Mouse (Mus musculus): ENCODE measurements around the gene Taok3. TPM values are rescaled to one million over a fixed set of nuclear protein-coding genes. Genes with fewer than 3 reads are reported as not detected.

The Taok3 gene
- polyA plus RNA-seq, 1 experiment = 7.7 TPM

DNA sequence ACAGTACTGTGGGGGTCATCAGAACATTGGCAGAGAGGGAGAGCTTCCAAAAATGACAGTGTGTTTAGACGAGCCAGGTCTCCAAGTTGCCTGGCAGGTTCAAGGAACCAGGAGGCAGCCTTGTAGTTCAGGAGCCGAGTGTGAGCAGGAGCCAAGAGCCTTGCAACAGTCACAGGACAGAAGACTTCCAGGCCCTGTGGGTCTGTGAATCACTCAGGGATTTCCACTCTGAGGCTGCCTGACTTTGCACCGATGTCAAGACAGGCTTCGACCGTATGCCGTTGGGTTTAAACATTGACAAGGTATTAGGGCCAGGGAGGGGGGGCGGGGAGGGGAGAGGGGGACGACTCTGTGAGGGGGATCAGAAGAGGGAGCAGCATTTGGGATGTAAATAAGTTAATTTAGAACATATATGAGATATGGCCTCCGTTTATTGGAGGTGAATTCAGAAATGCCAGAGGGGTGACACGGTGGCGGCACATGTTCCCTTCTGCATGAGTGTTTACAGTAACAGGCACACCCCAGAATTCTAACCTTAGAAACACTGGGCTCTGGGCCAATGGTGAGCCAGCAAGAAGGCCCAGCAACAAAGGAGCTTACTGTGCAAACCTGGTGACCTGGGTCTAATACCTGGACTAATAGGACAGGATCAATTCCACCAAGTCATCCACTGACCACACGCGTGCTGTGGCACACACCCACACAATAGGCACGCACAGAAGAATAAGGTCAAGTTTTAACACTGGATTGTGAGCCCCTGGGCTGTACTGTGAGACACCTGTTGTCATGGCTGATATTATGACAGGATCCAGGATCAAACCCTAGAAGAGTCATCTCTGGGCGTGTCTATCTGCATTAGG lies 159.1 kb downstream of the Taok3 start:
- no peaks in the 10 kb centered on the region for H3K79me2 ChIP-seq (ENCODE audit: control insufficient read depth, insufficient read depth)
- no peak for TF ChIP-seq MYOD1 (IDR thresholded peaks at IDR 0.05; ENCODE audit: control insufficient read depth in 1 of 3, insufficient read length in 2 of 3, low read depth in 2 of 3)
- TF ChIP-seq POLR2A (IDR thresholded peaks at IDR 0.05; ENCODE audit: insufficient read length, low read depth) = no peak
- no peak for TF ChIP-seq REST (IDR thresholded peaks at IDR 0.05; ENCODE audit: insufficient read depth, insufficient read length)
- no peak for TF ChIP-seq USF1 (IDR thresholded peaks at IDR 0.05; ENCODE audit: low read depth)
- TF ChIP-seq TCF3 (IDR thresholded peaks at IDR 0.05; ENCODE audit: insufficient read length, low read depth) = no peak
- TF ChIP-seq MYOG (IDR thresholded peaks at IDR 0.05; ENCODE audit: control insufficient read depth in 1 of 3, insufficient read depth in 1 of 3, insufficient read length in 2 of 3, low read depth in 2 of 3) = no peak
- no peak overlapping the region for H3K4me2 ChIP-seq (ENCODE audit: low read depth)
- H3ac ChIP-seq (ENCODE audit: control insufficient read depth, insufficient read length) = no peak overlapping the region
- peaks cover 13% of the 10 kb centered on the region for H3K36me3 ChIP-seq (ENCODE audit: control insufficient read depth, insufficient read depth)
- no peaks in the 10 kb centered on the region for H3K27me3 ChIP-seq (ENCODE audit: control insufficient read depth, insufficient read depth, insufficient read length)
- H3K4me3 ChIP-seq = no peak overlapping the region

DNA sequence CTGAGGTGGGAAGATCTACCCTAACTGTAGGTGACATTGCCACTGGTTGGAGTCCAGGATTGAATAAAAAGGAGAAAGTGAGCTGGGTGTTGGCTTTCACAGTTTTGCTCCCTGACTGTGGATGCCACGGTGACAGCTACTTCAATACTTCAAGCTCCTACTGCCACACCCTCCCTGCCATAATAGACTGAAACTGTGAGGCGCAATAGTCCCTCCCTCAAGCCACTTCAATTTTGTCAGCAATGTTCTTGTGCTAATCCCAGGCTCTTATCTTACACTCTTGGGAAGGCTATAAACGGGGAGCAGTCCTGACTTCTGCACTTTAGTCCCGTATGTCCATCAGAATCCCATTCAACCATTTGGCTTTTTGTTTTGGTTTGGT lies 159.7 kb downstream of the Taok3 start:
- Histone ChIP-seq H3K36me3 (ENCODE audit: control insufficient read depth, insufficient read depth) (peaks cover 14% of the 10 kb centered on the region), H3K4me3 (no peak overlapping the region)
- TF ChIP-seq CEBPB (IDR thresholded peaks at IDR 0.05; ENCODE audit: insufficient read depth, poor library complexity, severe bottlenecking) = no peak
- no peak for TF ChIP-seq TCF3 (IDR thresholded peaks at IDR 0.05; ENCODE audit: insufficient read length, low read depth)
- TF ChIP-seq E2F4 (IDR thresholded peaks at IDR 0.05; ENCODE audit: insufficient read depth) = no peak
- TF ChIP-seq SRF (IDR thresholded peaks at IDR 0.05; ENCODE audit: control insufficient read depth, insufficient read length, low read depth) = no peak
- TF ChIP-seq POLR2A (IDR thresholded peaks at IDR 0.05; ENCODE audit: insufficient read length, low read depth) = no peak
- TF ChIP-seq MAX (IDR thresholded peaks at IDR 0.05; ENCODE audit: low read depth) = no peak
- no peak for TF ChIP-seq MYOD1 (IDR thresholded peaks at IDR 0.05; ENCODE audit: control insufficient read depth in 1 of 3, insufficient read length in 2 of 3, low read depth in 2 of 3)
- TF ChIP-seq TCF12 (IDR thresholded peaks at IDR 0.05; ENCODE audit: insufficient read depth, poor library complexity, severe bottlenecking) = no peak
- TF ChIP-seq USF1 (IDR thresholded peaks at IDR 0.05; ENCODE audit: low read depth) = no peak
- no peak for TF ChIP-seq REST (IDR thresholded peaks at IDR 0.05; ENCODE audit: insufficient read depth, insufficient read length)
- no peak for TF ChIP-seq MYOG (IDR thresholded peaks at IDR 0.05; ENCODE audit: control insufficient read depth in 1 of 3, insufficient read depth in 1 of 3, insufficient read length in 2 of 3, low read depth in 2 of 3)
- TF ChIP-seq POLR2AphosphoS2 (IDR thresholded peaks at IDR 0.05; ENCODE audit: insufficient read length, low read depth) = no peak

DNA sequence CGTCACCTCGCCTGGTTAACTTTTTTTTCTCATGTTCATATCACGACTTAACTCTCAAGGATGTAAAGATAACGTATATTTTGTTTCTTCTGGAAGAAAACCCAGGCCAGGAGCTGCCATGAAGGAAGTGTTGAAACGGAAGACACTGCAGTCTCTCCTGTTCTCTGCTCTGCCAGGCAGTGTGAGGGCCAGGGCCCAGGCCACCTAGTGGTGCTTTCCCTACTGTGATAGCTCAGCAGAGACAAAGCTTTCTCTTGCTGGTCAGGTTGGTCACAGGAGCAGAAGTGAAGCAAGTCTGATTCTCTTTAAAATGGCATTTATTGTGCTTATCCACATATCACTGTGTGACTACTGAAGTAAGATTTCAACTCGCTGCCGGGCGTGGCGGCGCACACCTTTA lies 161.6 kb downstream of the Taok3 start:
- Histone ChIP-seq H3K36me3 (ENCODE audit: control insufficient read depth, insufficient read depth) (peaks cover 14% of the 10 kb centered on the region), H3K27me3 (ENCODE audit: control insufficient read depth, insufficient read depth, insufficient read length) (no peaks in the 10 kb centered on the region), H3K79me2 (ENCODE audit: control insufficient read depth, insufficient read depth) (peaks cover 17% of the 10 kb centered on the region), H3ac (ENCODE audit: control insufficient read depth, insufficient read length) (no peak overlapping the region), H3K4me3 (no peak overlapping the region), H3K4me2 (ENCODE audit: low read depth) (no peak overlapping the region)
- TF ChIP-seq POLR2AphosphoS2 (IDR thresholded peaks at IDR 0.05; ENCODE audit: insufficient read length, low read depth) (no peak), MAX (IDR thresholded peaks at IDR 0.05; ENCODE audit: low read depth) (no peak), TCF12 (IDR thresholded peaks at IDR 0.05; ENCODE audit: insufficient read depth, poor library complexity, severe bottlenecking) (no peak), MYOG (IDR thresholded peaks at IDR 0.05; ENCODE audit: control insufficient read depth in 1 of 3, insufficient read depth in 1 of 3, insufficient read length in 2 of 3, low read depth in 2 of 3) (no peak), E2F4 (IDR thresholded peaks at IDR 0.05; ENCODE audit: insufficient read depth) (no peak), CEBPB (IDR thresholded peaks at IDR 0.05; ENCODE audit: insufficient read depth, poor library complexity, severe bottlenecking) (no peak), POLR2A (IDR thresholded peaks at IDR 0.05; ENCODE audit: insufficient read length, low read depth) (no peak), MYOD1 (IDR thresholded peaks at IDR 0.05; ENCODE audit: control insufficient read depth in 1 of 3, insufficient read length in 2 of 3, low read depth in 2 of 3) (no peak), USF1 (IDR thresholded peaks at IDR 0.05; ENCODE audit: low read depth) (no peak), TCF3 (IDR thresholded peaks at IDR 0.05; ENCODE audit: insufficient read length, low read depth) (no peak), REST (IDR thresholded peaks at IDR 0.05; ENCODE audit: insufficient read depth, insufficient read length) (no peak), SRF (IDR thresholded peaks at IDR 0.05; ENCODE audit: control insufficient read depth, insufficient read length, low read depth) (no peak)

More for the DNA sequence above, 159.7 kb downstream of the Taok3 start:
- Histone ChIP-seq H3K79me2 (ENCODE audit: control insufficient read depth, insufficient read depth) (no peaks in the 10 kb centered on the region), H3K27me3 (ENCODE audit: control insufficient read depth, insufficient read depth, insufficient read length) (no peaks in the 10 kb centered on the region), H3K4me2 (ENCODE audit: low read depth) (no peak overlapping the region), H3ac (ENCODE audit: control insufficient read depth, insufficient read length) (no peak overlapping the region)

DNA sequence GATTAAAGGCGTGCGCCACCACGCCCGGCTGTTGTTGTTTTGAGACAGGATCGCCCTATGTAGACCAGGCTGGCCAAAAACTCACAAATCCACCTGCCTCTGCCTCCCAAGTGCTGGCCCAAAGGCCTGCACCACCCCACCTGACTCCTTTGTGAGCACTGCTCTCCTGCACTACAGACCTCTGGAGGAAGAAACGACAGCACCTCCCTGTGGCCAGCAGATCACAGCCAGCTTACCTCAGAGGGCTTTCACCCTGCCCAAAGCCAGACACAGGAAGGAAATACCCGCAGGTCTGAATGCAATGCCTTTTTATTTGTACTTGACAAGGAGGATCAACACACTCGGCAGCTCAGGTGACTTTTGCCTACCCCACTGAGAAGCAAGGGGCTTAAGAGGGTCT lies 162.4 kb downstream of the Taok3 start:
- Histone ChIP-seq H3K36me3 (ENCODE audit: control insufficient read depth, insufficient read depth) (peaks cover 14% of the 10 kb centered on the region), H3K4me3 (no peak overlapping the region), H3K79me2 (ENCODE audit: control insufficient read depth, insufficient read depth) (peaks cover 24% of the 10 kb centered on the region), H3ac (ENCODE audit: control insufficient read depth, insufficient read length) (no peak overlapping the region), H3K27me3 (ENCODE audit: control insufficient read depth, insufficient read depth, insufficient read length) (no peaks in the 10 kb centered on the region), H3K4me2 (ENCODE audit: low read depth) (no peak overlapping the region)
- TF ChIP-seq E2F4 (IDR thresholded peaks at IDR 0.05; ENCODE audit: insufficient read depth) (no peak), MAX (IDR thresholded peaks at IDR 0.05; ENCODE audit: low read depth) (no peak), TCF3 (IDR thresholded peaks at IDR 0.05; ENCODE audit: insufficient read length, low read depth) (no peak), SRF (IDR thresholded peaks at IDR 0.05; ENCODE audit: control insufficient read depth, insufficient read length, low read depth) (no peak), POLR2AphosphoS2 (IDR thresholded peaks at IDR 0.05; ENCODE audit: insufficient read length, low read depth) (no peak), REST (IDR thresholded peaks at IDR 0.05; ENCODE audit: insufficient read depth, insufficient read length) (no peak), MYOG (IDR thresholded peaks at IDR 0.05; ENCODE audit: control insufficient read depth in 1 of 3, insufficient read depth in 1 of 3, insufficient read length in 2 of 3, low read depth in 2 of 3) (no peak), POLR2A (IDR thresholded peaks at IDR 0.05; ENCODE audit: insufficient read length, low read depth) (no peak), MYOD1 (IDR thresholded peaks at IDR 0.05; ENCODE audit: control insufficient read depth in 1 of 3, insufficient read length in 2 of 3, low read depth in 2 of 3) (no peak), USF1 (IDR thresholded peaks at IDR 0.05; ENCODE audit: low read depth) (no peak), TCF12 (IDR thresholded peaks at IDR 0.05; ENCODE audit: insufficient read depth, poor library complexity, severe bottlenecking) (no peak), CEBPB (IDR thresholded peaks at IDR 0.05; ENCODE audit: insufficient read depth, poor library complexity, severe bottlenecking) (no peak)

All from myocyte (in vitro differentiated cells).